Mouse (Mus musculus): ENCODE measurements around the gene Gm42742.

GRCm38 (mm10) chr7:127018416-127019305, 2.2 kb downstream of the Gm42742 start:
- TF ChIP-seq POLR2A (IDR thresholded peaks at IDR 0.05; ENCODE audit: borderline replicate concordance, insufficient read depth, low read length) (no peak), CTCF (IDR thresholded peaks at IDR 0.05; ENCODE audit: borderline replicate concordance, insufficient read depth, low read depth, low read length) (no peak)

Measured in cerebellum, adult 2 months (tissue).